Mouse (Mus musculus): ENCODE measurements around the gene Tmem259. TPM values are rescaled to one million over a fixed set of nuclear protein-coding genes. Genes with fewer than 3 reads are reported as not detected.

Gene Tmem259
- total RNA-seq, 1 experiment, result 127 TPM

GRCm38 (mm10) chr10:79974087-79974486 is 10.0 kb downstream of the Tmem259 start:
- Histone ChIP-seq H3K9ac (ENCODE audit: insufficient read depth, low read depth, low read length, poor library complexity, severe bottlenecking) (no peak overlapping the region), H3K36me3 (ENCODE audit: control insufficient read depth, insufficient read depth, low read length, poor library complexity, severe bottlenecking) (peaks cover 17% of the 10 kb centered on the region)
- no peak for TF ChIP-seq ZNF384 (IDR thresholded peaks at IDR 0.05; ENCODE audit: low read depth, low read length)
- TF ChIP-seq CHD2 (IDR thresholded peaks at IDR 0.05; ENCODE audit: low read depth, low read length), result no peak
- no peak for TF ChIP-seq HCFC1 (IDR thresholded peaks at IDR 0.05; ENCODE audit: borderline replicate concordance, insufficient read depth, low read length)
- no peak for TF ChIP-seq MAFK (IDR thresholded peaks at IDR 0.05; ENCODE audit: insufficient read depth, low read depth, low read length)
- no peak for TF ChIP-seq ZC3H11A (IDR thresholded peaks at IDR 0.05; ENCODE audit: borderline replicate concordance, low read depth, low read length)

GRCm38 (mm10) chr10:79972831-79973230 is 11.3 kb downstream of the Tmem259 start:
- no peak overlapping the region for H3K9ac ChIP-seq (ENCODE audit: insufficient read depth, low read depth, low read length, poor library complexity, severe bottlenecking)
- DNase-seq (ENCODE audit: low read depth, low spot score), result no peak
- H3K27ac ChIP-seq (ENCODE audit: insufficient read depth, low read depth, low read length, poor library complexity, severe bottlenecking), result no peak overlapping the region
- no peaks in the 10 kb centered on the region for H3K9me3 ChIP-seq (ENCODE audit: control insufficient read depth, insufficient read depth, low read depth, low read length)
- TF ChIP-seq HCFC1 (IDR thresholded peaks at IDR 0.05; ENCODE audit: borderline replicate concordance, insufficient read depth, low read length) (no peak), ZC3H11A (IDR thresholded peaks at IDR 0.05; ENCODE audit: borderline replicate concordance, low read depth, low read length) (no peak), CHD2 (IDR thresholded peaks at IDR 0.05; ENCODE audit: low read depth, low read length) (no peak), ZNF384 (IDR thresholded peaks at IDR 0.05; ENCODE audit: low read depth, low read length) (no peak), MAFK (IDR thresholded peaks at IDR 0.05; ENCODE audit: insufficient read depth, low read depth, low read length) (no peak)
- peaks cover 0 to 17% of the 10 kb centered on the region in 2 experiments; a peak in 2 of 4 replicates for H3K4me1 ChIP-seq (ENCODE audit: control insufficient read depth in 2 of 2, insufficient read depth in 2 of 2, low read length in 2 of 2, poor library complexity in 1 of 2)
- in situ Hi-C loops (cut with MboI; ENCODE audit: low sequenced_read_pairs in 2 of 2, unreplicated experiment in 2 of 2), result no loop called here
- peaks cover 15% of the 10 kb centered on the region for H3K36me3 ChIP-seq (ENCODE audit: control insufficient read depth, insufficient read depth, low read length, poor library complexity, severe bottlenecking)
- H3K4me3 ChIP-seq (ENCODE audit: insufficient read depth in 1 of 2, low read depth in 1 of 2, low read length in 2 of 2, poor library complexity in 1 of 2, severe bottlenecking in 1 of 2), result no peak overlapping the region

More at GRCm38 (mm10) chr10:79974087-79974486, 10.0 kb downstream of the Tmem259 start:
- Histone ChIP-seq H3K4me1 (ENCODE audit: control insufficient read depth in 2 of 2, insufficient read depth in 2 of 2, low read length in 2 of 2, poor library complexity in 1 of 2) (peaks cover 0 to 28% of the 10 kb centered on the region in 2 experiments; a peak in 2 of 4 replicates), H3K27ac (ENCODE audit: insufficient read depth, low read depth, low read length, poor library complexity, severe bottlenecking) (no peak overlapping the region), H3K9me3 (ENCODE audit: control insufficient read depth, insufficient read depth, low read depth, low read length) (no peaks in the 10 kb centered on the region), H3K4me3 (ENCODE audit: insufficient read depth in 1 of 2, low read depth in 1 of 2, low read length in 2 of 2, poor library complexity in 1 of 2, severe bottlenecking in 1 of 2) (no peak overlapping the region)
- in situ Hi-C loops (cut with MboI; ENCODE audit: low sequenced_read_pairs in 2 of 2, unreplicated experiment in 2 of 2), result no loop called here
- DNase-seq (ENCODE audit: low read depth, low spot score), result no peak

GRCm38 (mm10) chr10:79971183-79971497 is 13.0 kb downstream of the Tmem259 start:
- peaks cover 0 to 12% of the 10 kb centered on the region in 2 experiments; a peak in 1 of 4 replicates for H3K4me1 ChIP-seq (ENCODE audit: control insufficient read depth in 2 of 2, insufficient read depth in 2 of 2, low read length in 2 of 2, poor library complexity in 1 of 2)

GRCm38 (mm10) chr10:79970415-79971182 is 13.5 kb downstream of the Tmem259 start, which contains the start of gene Grin3b:
Gene Grin3b, plus strand, starts transcription at chr10:79970715.
- Histone ChIP-seq H3K36me3 (ENCODE audit: control insufficient read depth, insufficient read depth, low read length, poor library complexity, severe bottlenecking) (peaks cover 32% of the 10 kb centered on the region), H3K9ac (ENCODE audit: insufficient read depth, low read depth, low read length, poor library complexity, severe bottlenecking) (peak within 1 kb of the TSS; percentile 71), H3K9me3 (ENCODE audit: control insufficient read depth, insufficient read depth, low read depth, low read length) (no peaks in the 10 kb centered on the region), H3K4me1 (ENCODE audit: control insufficient read depth in 2 of 2, insufficient read depth in 2 of 2, low read length in 2 of 2, poor library complexity in 1 of 2) (peaks cover 0 to 8% of the 10 kb centered on the region in 2 experiments; a peak in 1 of 4 replicates), H3K27ac (ENCODE audit: insufficient read depth, low read depth, low read length, poor library complexity, severe bottlenecking) (no peak within 1 kb of the TSS), H3K4me3 (ENCODE audit: insufficient read depth in 1 of 2, low read depth in 1 of 2, low read length in 2 of 2, poor library complexity in 1 of 2, severe bottlenecking in 1 of 2) (peak within 1 kb of the TSS; percentile 65 to 72)
- TF ChIP-seq MAFK (IDR thresholded peaks at IDR 0.05; ENCODE audit: insufficient read depth, low read depth, low read length) (no peak), HCFC1 (IDR thresholded peaks at IDR 0.05; ENCODE audit: borderline replicate concordance, insufficient read depth, low read length) (no peak), CHD2 (IDR thresholded peaks at IDR 0.05; ENCODE audit: low read depth, low read length) (no peak), ZNF384 (IDR thresholded peaks at IDR 0.05; ENCODE audit: low read depth, low read length) (no peak), ZC3H11A (IDR thresholded peaks at IDR 0.05; ENCODE audit: borderline replicate concordance, low read depth, low read length) (no peak)
- no peak for DNase-seq (ENCODE audit: low read depth, low spot score)
- in situ Hi-C loops (cut with MboI; ENCODE audit: low sequenced_read_pairs in 2 of 2, unreplicated experiment in 2 of 2), result no loop called here

More at GRCm38 (mm10) chr10:79971183-79971497, 13.0 kb downstream of the Tmem259 start:
- DNase-seq (ENCODE audit: low read depth, low spot score), result no peak
- Histone ChIP-seq H3K9ac (ENCODE audit: insufficient read depth, low read depth, low read length, poor library complexity, severe bottlenecking) (peak overlapping the region; percentile 71), H3K36me3 (ENCODE audit: control insufficient read depth, insufficient read depth, low read length, poor library complexity, severe bottlenecking) (peaks cover 27% of the 10 kb centered on the region), H3K27ac (ENCODE audit: insufficient read depth, low read depth, low read length, poor library complexity, severe bottlenecking) (no peak overlapping the region), H3K4me3 (ENCODE audit: insufficient read depth in 1 of 2, low read depth in 1 of 2, low read length in 2 of 2, poor library complexity in 1 of 2, severe bottlenecking in 1 of 2) (peak overlapping the region; percentile 65 to 72), H3K9me3 (ENCODE audit: control insufficient read depth, insufficient read depth, low read depth, low read length) (no peaks in the 10 kb centered on the region)
- TF ChIP-seq MAFK (IDR thresholded peaks at IDR 0.05; ENCODE audit: insufficient read depth, low read depth, low read length) (no peak), ZNF384 (IDR thresholded peaks at IDR 0.05; ENCODE audit: low read depth, low read length) (no peak), HCFC1 (IDR thresholded peaks at IDR 0.05; ENCODE audit: borderline replicate concordance, insufficient read depth, low read length) (no peak), ZC3H11A (IDR thresholded peaks at IDR 0.05; ENCODE audit: borderline replicate concordance, low read depth, low read length) (no peak), CHD2 (IDR thresholded peaks at IDR 0.05; ENCODE audit: low read depth, low read length) (no peak)
- in situ Hi-C loops (cut with MboI; ENCODE audit: low sequenced_read_pairs in 2 of 2, unreplicated experiment in 2 of 2), result no loop called here

All from ES-E14 (cell line).